Mouse (Mus musculus) liver, postnatal 0 days (tissue): ENCODE measurements at regions not wholly inside any gene's neighbourhood (a gene's known extent, or its start where the extent isn't known, plus 50 kb on each side); places are given as distances from the start of the nearest gene placed in this dataset.

Source experiments
- CTCF ChIP-seq: sonication (generic); IDR thresholded peaks from 2 replicates; pipeline ENCODE4 v1.5.1; 2016; ENCODE audit warnings: antibody characterized with exemption, low read depth
- EP300 ChIP-seq: IDR thresholded peaks from 2 replicates; pipeline ENCODE4 v1.6.1; 2016; ENCODE audit warnings: antibody characterized with exemption, low read depth, mild to moderate bottlenecking

DNA sequence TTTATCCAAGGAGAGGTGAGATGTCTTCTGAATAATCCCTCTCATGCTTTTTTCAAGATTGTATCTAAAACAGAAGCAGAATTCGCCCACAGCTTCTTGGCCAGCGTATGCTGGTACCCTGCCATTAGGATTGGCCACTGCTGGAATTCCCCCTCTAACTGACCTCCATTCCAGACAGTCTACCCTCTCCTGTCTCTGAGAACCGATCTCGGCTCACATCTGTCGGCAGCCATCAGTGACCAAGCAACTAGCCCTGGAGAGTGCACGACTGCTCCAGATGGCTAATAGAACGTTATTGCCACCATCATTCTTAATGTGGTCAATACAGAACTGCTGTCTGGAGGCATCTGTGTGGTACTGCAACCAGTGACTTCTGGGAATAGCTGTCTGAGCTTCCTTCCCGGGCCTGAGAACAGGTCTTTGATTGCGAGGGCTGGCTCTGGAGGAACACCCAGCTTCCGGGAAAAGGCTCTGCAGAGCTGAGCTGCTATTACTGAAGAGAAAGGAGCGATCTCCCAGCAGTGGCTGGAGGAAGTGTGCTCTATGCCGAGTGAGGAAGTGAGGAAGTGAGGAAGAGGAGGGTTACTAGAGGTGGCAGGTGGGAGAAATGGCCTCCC, 187.1 kb upstream of the Ppp2r3a start:
- TF ChIP-seq CTCF = no peak
- TF ChIP-seq EP300 = no peak
